ENCODE assay signal across 9 mouse cellular contexts in the genomic region with DNA sequence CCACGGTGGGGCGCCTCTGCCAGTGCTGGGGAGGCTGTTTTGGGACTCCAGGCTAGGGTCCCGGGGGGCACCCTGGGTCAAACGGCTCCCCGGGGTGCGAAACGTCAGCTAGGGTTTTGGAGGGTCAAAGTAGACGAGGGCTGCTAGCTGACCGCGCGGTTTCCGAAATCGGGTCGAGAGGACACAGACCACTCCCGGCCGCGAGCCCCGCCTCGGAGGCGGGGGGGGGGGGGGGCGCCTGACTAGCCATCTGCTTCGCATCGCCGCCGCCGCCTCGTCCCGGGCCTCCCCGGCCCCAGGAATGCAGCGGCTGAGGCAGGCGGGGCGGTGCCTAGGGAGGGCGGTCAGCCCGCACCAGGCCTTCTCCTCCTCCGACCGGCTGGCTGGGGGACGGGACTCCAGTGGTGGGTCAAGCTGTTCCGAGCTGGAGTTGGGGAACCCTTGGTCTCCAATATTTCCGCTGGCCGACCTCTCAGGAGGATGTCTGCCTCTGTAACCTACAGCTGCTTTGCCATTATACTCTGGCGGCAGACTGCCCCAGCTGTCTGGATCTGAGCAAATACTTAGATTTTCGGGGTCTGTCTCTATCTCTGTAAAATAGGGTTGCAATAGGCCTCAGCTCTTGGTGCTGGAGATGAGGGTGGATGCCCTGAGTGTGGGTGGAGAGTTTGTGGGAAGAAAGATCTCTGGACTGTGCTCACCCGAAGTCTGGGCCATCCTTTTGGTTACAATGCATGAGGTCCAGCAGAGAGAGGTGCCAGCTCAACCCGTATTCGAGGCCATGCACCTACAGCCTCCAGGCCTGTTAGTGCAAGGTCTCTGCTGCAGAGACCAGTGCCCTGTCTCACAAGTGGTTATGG. TPM values are rescaled to one million over a fixed set of nuclear protein-coding genes. Genes with fewer than 3 reads are reported as not detected.
DNase-seq lines count a peak whose midpoint lies in the region; ATAC-seq and TF ChIP-seq lines count a peak whose summit lies in the region.
"Had no signal": no experiment of that assay in that cellular context is flagged by ENCODE, and none has a peak within 500 bp of the region (broad histone marks: within the 10 kb centered on the region; RNA-seq: fewer than 3 reads in every experiment).

No protein-coding gene starts in this region.

- peak overlapping the region; percentile 47 for H3K4me3 ChIP-seq in kidney, adult 2 months (ENCODE audit: insufficient read depth, low read depth, low read length)
- H3K4me3 ChIP-seq in lung, adult 2 months (replicated peaks; ENCODE audit: extremely low read depth, low read depth, low read length): peak overlapping the region; percentile 71
- peak overlapping the region; percentile 73 for H3K4me3 ChIP-seq in stomach, embryonic 16.5 days (replicated peaks; ENCODE audit: low read length)

- peak overlapping the region; percentile 71 for H3K27ac ChIP-seq in kidney, adult 2 months (ENCODE audit: insufficient read depth, low read depth, low read length)
- H3K27ac ChIP-seq in stomach, embryonic 16.5 days (ENCODE audit: low read length): peak overlapping the region; percentile 96

- no peaks in the 10 kb centered on the region for H3K36me3 ChIP-seq in kidney, adult 2 months (ENCODE audit: control insufficient read depth, insufficient read depth, low read length)
- H3K36me3 ChIP-seq in stomach, embryonic 16.5 days (ENCODE audit: control insufficient read depth, insufficient read depth, low read length): 0 out of 2 replicates have a peak, but pooled peaks cover 2% of the 10 kb centered on the region

- no peak for TF ChIP-seq CTCF in kidney, adult 2 months (conservative IDR thresholded peaks at IDR 0.05; ENCODE audit: insufficient read depth, insufficient read length, low read depth, low read length)
- TF ChIP-seq CTCF in lung, adult 2 months (IDR thresholded peaks at IDR 0.05; ENCODE audit: insufficient read depth, low read length): no peak

- DNase-seq in 3T3-L1 (ENCODE audit: low read depth, low spot score): peak; percentile 80
- peak; percentile 83 for DNase-seq in embryo, embryonic 11 days
- DNase-seq in heart, adult 9 months (ENCODE audit: low spot score in 2 of 2): peak; percentile 62 to 70
- DNase-seq in kidney, adult 2 months: peak; percentile 74
- peak; percentile 51 for DNase-seq in lung, adult 2 months
- no peak for DNase-seq in cerebellum, adult 8-10 months

- WGBS in kidney, adult 2 months: 10% methylated on average over 45 of the region's 45 CpGs
- 11% methylated on average over 44 of the region's 45 CpGs for WGBS in lung, adult 2 months
- 6% methylated on average over 31 of the region's 45 CpGs for WGBS in stomach, embryonic 16.5 days

- H3K27me3 ChIP-seq in kidney, adult 2 months (replicated peaks; ENCODE audit: control insufficient read depth, insufficient read depth, low read length): peaks cover 3% of the 10 kb centered on the region; the same call in 1 of the 2 replicates
- peaks cover 32% of the 10 kb centered on the region for H3K27me3 ChIP-seq in stomach, embryonic 16.5 days (ENCODE audit: control insufficient read depth, insufficient read depth, low read length)
- H3K27me3 ChIP-seq: Patski had no signal

- peak overlapping the region; percentile 88 for H3K9ac ChIP-seq in stomach, embryonic 16.5 days (ENCODE audit: low read length)

- peaks cover 12% of the 10 kb centered on the region; the same call in 1 of the 2 replicates for H3K4me1 ChIP-seq in kidney, adult 2 months (ENCODE audit: control insufficient read depth, insufficient read depth, low read length)
- peaks cover 26% of the 10 kb centered on the region for H3K4me1 ChIP-seq in lung, adult 2 months (ENCODE audit: control insufficient read depth, insufficient read depth, low read length)
- peaks cover 39% of the 10 kb centered on the region for H3K4me1 ChIP-seq in stomach, embryonic 16.5 days (ENCODE audit: control insufficient read depth, insufficient read depth, low read length)

- peak overlapping the region; percentile 71 for H3K4me2 ChIP-seq in stomach, embryonic 16.5 days (ENCODE audit: low read depth, low read length)

- ATAC-seq in stomach, embryonic 16.5 days (ENCODE audit: insufficient read depth, low FRiP score): peak; percentile 84
- ATAC-seq in erythroblast, adult 5-6 weeks (replicated peaks; ENCODE audit: low FRiP score, poor library complexity, severe bottlenecking): no peak

- TF ChIP-seq POLR2A in kidney, adult 2 months (IDR thresholded peaks at IDR 0.05; ENCODE audit: low read depth, low read length): no peak
- no peak for TF ChIP-seq POLR2A in lung, adult 2 months (IDR thresholded peaks at IDR 0.05; ENCODE audit: borderline replicate concordance, extremely low read depth, low read depth, low read length)

- H3K9me3 ChIP-seq in stomach, embryonic 16.5 days (replicated peaks; ENCODE audit: control insufficient read depth, low read length): no peaks in the 10 kb centered on the region

RNA-seq across cellular contexts. Expression of gene Scarf2, which starts 1.5 kb away (rescaled TPM):
- polyA plus RNA-seq in kidney, adult 2 months (2012; rRNA removed): 26.8 and 38.2 TPM in 2 replicates
- 215 and 266 TPM in 2 replicates for polyA plus RNA-seq in lung, adult 2 months (2012; rRNA removed)
- polyA plus RNA-seq in stomach, embryonic 16.5 days (2015; fragmentation: Nextera tagmentation; extraction: Ambion mirVana): 4.8 and 7.3 TPM in 2 replicates
- not detected in 2 replicates for total RNA-seq in erythroblast, adult 5-6 weeks (2015; ENCODE audit: low replicate concordance)
- not detected in 2 replicates for total RNA-seq in erythroblast, adult 5-6 weeks (2017; ENCODE audit: low replicate concordance)

RNA-seq across cellular contexts. Expression of gene B830017H08Rik, which starts 34.4 kb away (rescaled TPM):
- polyA plus RNA-seq in kidney, adult 2 months (2012; rRNA removed): 6.2 and 7.9 TPM in 2 replicates
- 0.08 and 0.10 TPM in 2 replicates for polyA plus RNA-seq in lung, adult 2 months (2012; rRNA removed)
- polyA plus RNA-seq in stomach, embryonic 16.5 days (2015; fragmentation: Nextera tagmentation; extraction: Ambion mirVana): not detected in 2 replicates
- not detected in 2 replicates for total RNA-seq in erythroblast, adult 5-6 weeks (2015; ENCODE audit: low replicate concordance)
- total RNA-seq in erythroblast, adult 5-6 weeks (2017; ENCODE audit: low replicate concordance): not detected in 2 replicates

RNA-seq across cellular contexts. Expression of gene Klhl22, which starts 39.1 kb away (rescaled TPM):
- polyA plus RNA-seq in kidney, adult 2 months (2012; rRNA removed): 50.9 and 69.4 TPM in 2 replicates
- polyA plus RNA-seq in lung, adult 2 months (2012; rRNA removed): 39.4 and 42.0 TPM in 2 replicates
- polyA plus RNA-seq in stomach, embryonic 16.5 days (2015; fragmentation: Nextera tagmentation; extraction: Ambion mirVana): 56.7 and 57.7 TPM in 2 replicates
- total RNA-seq in erythroblast, adult 5-6 weeks (2015; ENCODE audit: low replicate concordance): 2.1 and 2.5 TPM in 2 replicates
- 4.3 and 9.0 TPM in 2 replicates for total RNA-seq in erythroblast, adult 5-6 weeks (2017; ENCODE audit: low replicate concordance)

RNA-seq across cellular contexts. Expression of gene Car15, which starts 39.6 kb away (rescaled TPM):
- 372 and 440 TPM in 2 replicates for polyA plus RNA-seq in kidney, adult 2 months (2012; rRNA removed)
- polyA plus RNA-seq in lung, adult 2 months (2012; rRNA removed): 7.5 and 9.4 TPM in 2 replicates
- polyA plus RNA-seq in stomach, embryonic 16.5 days (2015; fragmentation: Nextera tagmentation; extraction: Ambion mirVana): 2.4 and 3.7 TPM in 2 replicates
- 2.5 TPM in 1 of 2 replicates, not detected in the other for total RNA-seq in erythroblast, adult 5-6 weeks (2015; ENCODE audit: low replicate concordance)
- total RNA-seq in erythroblast, adult 5-6 weeks (2017; ENCODE audit: low replicate concordance): 1.3 TPM in 1 of 2 replicates, not detected in the other
